Mouse (Mus musculus) embryo, embryonic 9.5 days (tissue): Measurements from ENCODE around the gene Klhdc7b.

Experiments used
- DNase-seq: peaks from one replicate; pipeline ENCODE4 v3.0.0-alpha.2; 2017; ENCODE audit errors: extremely low spot score

Klhdc7b gene

DNA sequence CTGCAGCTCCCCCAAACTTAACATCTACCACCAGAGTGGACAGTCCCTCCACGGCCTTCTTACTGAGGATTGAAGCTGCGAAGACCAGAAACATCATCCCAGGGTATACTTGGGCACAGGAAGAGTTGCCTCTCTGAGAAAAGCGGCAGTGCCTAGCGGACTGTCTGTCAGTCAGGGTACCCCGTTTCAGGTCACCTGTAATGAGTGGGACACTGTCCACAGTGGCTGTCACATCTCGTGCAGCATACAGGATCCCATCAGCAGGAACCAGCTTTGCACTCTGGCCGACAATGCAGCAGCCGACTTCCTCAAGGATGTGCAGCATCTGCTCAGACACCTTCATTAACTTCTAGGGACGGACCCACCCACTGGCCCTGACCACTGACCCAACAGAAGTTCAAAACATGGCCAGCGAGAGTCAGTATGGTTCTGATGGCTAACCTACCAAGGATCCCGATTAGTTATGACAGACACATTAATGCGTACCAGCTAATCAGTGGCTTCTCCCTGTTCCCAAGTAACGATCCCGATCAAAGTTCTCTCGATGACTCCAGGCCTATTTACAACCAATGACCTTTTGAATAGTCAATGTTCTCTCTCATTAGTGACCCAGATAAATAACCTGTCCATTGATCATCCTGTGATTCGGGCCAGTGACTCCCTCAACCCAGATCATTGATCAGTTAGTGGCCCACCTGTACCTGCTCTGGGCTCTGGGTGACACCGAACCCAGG is 9.7 kb upstream of the Klhdc7b start:
- no peak for DNase-seq

DNA sequence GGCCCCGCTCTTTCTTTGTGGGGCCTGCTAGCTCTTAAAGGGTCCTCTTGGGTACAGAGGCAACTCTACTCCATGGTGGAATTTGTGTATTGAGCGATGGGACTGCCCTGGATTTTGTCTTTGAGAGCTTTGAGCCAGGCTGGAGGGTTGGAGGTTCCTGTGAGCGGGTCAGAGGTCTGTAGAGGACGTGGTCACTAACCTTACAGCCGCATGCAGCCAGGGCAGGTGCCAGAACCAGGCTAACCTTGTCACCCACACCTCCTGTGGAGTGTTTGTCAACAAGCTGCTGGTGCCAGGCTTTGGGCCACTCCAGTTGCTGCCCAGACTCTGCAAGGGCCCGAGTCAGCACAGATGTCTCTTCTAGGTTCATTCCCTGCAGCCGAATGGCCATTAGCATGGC is 8.7 kb upstream of the Klhdc7b start:
- DNase-seq = no peak

DNA sequence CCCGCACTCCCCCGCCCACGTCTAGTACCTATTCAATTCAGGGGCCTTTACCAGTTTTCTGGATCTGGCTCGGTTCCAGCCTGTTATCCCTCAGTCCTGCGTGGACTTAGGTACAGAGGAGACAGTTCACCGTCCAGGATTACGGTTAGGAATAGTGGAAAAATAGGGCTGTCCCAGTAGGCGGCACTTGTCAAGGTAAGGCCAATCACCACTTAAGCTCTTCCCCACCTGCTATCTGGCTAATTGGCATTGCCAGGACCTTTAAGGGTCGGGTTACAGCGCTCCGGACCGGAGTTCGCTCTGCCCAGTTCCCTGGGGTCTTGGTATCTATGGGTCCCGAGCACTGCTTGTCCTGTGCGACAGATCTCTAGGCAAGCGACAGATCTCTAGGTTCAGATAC is 7.8 kb upstream of the Klhdc7b start, which contains the start of gene Tymp:
Gene Tymp, minus strand, starts transcription at position 83 of the 400 bp plus-strand sequence.
- DNase-seq = no peak

DNA sequence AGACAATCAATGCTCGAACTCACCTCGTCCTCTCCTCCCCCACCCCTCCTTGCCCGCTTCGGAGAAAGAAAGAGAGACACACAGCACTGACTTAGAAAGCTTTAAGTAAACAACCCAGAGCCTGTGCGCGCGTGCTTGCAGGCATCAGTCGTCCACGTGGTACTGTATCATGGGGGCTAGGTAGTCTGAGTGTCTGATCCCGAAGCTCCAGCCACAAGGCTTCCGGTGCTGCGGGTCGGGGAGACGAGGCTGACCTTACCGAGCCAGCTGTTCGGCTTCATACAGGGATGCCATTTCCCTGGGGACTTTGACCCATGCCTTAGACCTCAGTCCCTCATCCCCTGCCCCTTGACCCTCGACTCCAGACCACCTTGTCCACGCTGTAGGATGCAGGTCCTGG is 7.4 kb upstream of the Klhdc7b start:
- DNase-seq = peak; percentile 17

DNA sequence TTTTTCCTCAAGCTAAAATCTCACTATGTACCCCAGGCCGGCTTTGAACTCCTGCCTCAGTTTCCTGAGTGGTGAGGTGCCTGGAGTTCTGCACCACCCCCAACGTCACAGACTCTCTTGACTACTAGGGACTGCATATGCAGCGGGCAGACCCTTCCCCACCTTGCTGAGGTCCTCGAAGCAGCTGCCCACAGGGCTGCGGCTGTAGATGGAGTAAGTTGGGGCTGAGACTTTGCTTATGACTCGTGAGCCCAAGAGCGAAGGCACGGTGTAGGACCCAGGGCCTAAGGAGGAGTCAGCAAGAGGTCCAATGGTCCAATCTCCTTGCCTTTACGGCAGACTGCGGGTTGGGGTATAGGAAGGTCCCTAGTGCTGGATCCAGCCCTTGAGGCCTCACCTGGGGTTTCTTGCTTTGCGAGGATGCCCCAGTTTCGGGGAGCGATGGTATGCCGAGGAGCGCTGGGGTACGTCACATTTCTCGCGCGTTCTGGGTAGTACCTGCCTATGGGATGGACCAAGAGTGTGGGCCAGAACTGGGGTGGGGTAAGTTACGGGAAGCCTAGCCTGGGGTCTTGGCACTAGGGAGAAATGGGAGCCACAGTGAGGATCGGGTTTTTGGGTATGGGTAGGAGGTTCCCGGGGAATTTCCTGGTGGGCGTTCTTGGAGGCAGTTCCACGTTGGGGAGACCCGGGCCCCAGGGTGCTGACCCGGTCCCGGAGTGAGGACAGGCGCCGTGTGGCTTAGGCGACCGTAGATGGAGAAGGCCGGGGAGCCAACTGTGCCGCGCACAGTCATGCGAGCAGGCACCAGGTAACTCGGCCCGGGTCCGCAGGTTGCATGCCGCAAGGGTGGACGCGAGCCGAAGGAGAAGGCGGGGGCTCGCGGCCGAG is 6.5 kb upstream of the Klhdc7b start:
- peak; percentile 25 for DNase-seq

DNA sequence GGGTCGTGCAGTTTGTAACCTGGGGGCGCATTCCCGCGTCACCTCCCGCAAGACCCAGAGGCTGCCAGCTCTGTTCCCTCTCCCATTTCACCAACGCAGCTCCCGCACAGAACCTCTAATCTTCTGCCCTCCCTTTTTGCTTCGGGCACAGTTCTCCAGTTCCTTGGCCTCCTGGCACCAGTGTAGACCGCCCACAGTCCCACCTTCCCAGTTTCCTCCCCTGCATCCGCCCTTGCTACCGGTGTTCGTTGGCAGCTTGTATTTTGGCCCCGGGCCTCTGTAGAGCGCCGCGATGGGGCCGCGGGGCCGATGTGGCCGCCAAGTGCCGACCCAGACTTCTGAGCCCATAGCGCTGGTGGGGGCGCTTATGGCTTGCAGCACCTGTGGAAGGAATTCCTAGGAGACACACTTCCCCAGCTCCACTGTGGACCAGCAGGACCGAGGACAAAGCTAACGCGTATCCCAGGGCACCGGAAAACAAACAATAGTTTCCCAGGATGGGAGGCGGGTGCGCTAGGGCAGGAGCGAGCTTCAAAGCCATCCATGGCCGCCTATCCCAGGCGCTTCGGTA is 5.8 kb upstream of the Klhdc7b start, which contains the start of gene Odf3b:
Gene Odf3b, minus strand, starts transcription at position 452 of the 571 bp plus-strand sequence.
- peak; percentile 45 for DNase-seq

DNA sequence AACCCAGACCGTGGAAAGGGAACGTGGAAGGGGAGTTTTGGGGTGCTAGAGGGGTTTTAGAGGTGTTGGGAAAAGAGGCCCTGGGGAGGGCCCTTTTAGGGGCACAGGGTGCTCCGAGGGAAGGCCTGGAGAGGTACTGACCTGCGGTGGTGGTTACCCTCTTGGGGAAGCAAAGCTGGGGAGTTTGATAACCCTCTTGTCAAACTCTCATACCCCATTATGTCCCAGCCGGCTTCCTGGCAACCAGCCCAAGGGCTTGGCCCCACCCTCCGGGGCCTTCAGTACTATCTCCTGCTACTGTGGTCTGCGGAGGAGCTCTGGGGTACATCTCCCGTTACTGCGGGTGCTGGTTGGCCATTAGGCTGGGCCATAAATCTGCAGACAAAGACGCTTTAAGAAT is 5.3 kb upstream of the Klhdc7b start:
- peak; percentile 14 for DNase-seq

DNA sequence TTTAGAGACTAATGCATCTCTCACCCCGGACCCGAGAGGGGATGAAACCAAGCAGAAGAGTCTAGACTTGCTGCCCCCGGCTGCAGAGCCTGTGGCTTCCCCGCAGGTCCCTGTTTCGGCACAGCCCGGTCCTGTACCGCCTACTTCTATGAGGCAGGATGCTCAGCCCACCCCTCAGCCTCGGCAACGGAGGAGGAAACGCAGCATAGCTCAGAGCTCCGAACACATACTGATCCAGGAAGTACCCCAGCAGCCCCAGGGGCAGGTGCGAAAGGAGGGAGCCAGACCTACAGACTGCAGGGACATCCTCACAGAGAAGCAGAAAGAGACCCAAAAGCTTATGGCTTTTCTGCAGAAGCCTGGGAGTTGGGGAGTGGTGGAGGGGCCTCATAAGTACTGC is 2.4 kb downstream of the Klhdc7b start:
- no peak for DNase-seq

DNA sequence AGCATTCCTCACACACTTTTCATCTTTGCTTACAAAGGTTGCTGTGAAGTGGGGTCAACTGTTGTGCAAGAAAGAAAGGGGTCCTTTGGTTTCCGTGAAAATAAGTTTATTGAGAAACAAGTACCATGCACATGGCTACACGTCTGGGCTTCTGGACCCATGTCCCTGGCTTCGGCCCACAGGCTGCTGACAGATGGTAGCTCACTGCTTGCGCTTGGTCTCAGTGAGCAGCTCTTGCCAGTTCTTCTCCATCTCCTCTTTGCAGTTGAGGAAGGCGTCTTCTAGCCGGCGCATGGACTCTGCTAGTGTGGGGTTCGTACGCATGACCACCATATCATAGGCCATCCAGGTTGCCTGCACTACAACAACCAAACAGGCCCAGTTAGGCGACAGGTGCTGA is 5.4 kb downstream of the Klhdc7b start:
- DNase-seq = no peak

DNA sequence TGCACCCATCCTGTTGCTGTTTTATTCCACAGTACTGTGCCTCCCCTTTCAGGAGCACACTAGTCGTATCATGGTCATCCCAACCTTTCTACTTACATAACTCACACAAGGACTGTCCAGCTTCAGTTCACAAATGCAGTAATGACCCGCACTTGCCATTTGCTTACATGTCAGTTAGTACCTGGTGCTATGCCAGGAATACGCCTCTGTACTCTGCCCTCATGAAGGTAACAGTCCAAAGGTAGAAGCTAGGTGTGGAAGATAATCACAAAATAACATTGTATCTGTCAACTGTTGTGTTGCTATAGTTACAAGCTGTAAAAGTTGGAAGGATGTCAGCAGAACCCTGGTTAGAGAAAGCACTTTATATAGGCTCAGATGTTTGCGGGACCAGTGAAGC is 12.2 kb downstream of the Klhdc7b start:
- DNase-seq = no peak

DNA sequence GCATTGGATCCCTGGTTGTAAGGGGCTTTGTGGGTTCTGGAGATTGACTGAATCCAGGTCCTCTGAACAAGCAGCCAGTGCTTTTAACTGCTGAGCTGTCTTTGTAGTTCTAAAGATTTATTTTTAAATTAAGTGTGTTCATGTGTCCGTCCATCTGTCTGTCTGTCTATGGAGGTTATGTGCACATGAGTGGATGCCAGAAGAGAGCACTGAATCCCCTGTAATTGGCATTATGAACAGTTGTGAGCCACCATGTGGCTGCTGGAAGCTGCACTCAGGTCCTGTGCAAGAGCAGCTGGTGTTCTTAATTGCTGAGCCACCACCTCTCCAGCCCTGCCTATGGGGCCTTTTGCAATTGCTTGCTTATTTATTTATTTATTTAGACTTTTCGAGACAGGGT is 13.4 kb downstream of the Klhdc7b start:
- no peak for DNase-seq

DNA sequence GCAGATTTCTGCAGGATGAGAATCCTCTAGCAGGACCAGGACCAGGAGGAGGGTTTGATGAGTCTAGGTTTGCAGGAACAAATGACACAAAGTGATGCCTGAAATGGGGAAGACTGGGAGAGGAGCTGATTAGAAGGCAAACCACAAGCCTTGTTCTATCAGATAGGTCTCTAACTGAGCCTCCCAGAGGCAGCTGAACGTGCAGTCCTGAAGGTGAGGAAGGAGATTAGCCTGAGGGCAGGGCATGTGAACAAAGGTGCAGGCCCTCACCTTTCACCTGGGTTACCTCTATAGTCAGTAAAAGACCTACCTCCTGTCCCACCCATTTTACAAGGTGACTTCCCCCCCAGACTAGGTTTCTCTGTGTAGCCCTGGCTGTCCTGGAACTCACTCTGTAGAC is 15.0 kb downstream of the Klhdc7b start:
- DNase-seq = no peak

DNA sequence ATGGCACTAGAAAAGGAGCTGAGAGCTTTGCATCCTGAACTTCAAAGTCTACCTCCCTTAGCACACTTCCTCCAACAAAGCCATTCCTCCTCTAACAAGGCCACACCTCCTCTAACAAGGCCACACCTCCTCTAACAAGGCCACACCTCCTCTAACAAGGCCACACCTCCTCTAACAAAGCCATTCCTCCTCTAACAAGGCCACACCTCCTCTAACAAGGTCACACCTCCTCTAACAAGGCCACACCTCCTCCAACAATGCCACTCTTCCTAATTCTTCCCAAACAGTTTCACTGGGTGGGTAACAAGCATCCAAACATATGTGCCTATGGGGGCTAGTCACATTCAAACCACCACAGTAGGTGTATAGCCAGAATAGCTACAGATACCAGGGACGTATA is 17.8 kb downstream of the Klhdc7b start:
- DNase-seq = no peak

DNA sequence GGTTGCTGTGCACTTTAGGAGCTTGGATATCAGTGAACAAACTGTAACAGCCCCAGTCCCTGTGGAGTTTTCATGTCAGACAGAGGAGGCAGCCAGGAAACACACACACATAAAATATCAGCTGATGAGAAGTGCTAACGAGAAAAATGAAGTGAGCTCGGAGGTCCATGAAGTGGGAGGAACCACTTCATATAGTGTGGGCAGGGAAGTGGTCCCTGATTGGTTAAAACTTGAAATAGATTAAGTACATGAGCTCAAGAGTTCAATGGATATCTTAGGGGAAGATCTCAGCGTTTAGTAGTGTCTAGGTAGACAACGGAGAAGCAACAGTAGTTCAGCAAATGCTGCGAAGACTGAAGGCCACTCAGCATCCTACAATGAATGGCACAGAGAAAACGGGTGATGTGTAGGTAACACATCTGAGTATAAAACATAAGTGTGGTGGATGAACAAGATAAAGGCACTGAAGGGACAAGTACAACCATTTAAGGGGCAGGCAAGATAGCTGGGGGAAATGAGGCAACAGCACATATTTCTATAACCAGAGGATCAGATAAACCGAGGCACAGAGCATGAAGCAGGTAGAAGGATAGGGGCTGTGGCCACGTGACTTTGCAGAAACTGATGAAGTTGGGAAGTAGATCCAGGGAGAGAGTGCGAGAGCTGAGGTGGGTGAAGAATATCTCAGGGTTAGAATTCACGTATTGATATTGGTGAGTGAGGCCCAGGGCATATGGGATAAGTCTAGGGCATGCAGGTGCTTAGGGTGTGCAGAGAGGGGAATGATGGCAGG is 20.3 kb downstream of the Klhdc7b start:
- DNase-seq = no peak

DNA sequence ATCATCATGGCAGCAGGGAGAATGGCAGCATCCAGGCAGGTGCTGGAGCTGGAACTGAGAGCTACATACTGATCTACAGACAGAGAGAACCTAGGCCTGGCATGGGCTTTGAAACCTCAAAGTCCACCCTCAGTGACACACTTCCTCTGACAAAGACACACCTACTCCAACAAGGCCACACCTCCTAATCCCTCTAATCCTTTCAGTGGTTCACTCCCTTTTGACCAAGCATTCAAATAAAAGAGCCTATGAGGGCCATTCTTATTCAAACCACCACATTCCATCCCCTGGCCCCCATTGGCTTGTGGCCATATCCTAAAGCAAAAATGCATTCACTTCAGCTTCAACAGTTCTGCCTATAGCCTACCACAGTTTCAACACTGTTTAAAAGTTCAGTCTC is 22.0 kb downstream of the Klhdc7b start:
- no peak for DNase-seq

DNA sequence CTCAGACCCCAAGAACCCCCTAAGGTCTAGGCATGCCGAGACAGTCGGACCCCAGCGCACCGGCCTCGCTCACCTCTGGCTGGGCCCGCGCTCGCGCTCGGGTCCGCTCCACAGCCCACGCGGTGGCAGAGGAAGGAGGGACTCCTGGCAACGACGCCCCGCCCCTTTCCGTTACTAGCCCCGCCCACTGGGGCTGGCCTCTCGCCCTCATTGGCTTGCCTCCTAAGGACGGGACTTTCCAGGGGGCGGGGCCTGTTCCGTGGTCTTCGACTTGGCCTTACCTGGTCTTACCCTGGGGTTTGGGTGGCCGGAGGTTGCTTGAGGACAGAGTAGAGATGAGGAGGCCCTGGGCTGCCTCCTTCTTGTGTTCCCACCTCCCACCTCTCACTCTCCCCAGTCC is 25.4 kb downstream of the Klhdc7b start, which contains the start of gene Syce3:
Gene Syce3, minus strand, starts transcription at position 386 of the 400 bp plus-strand sequence.
- no peak for DNase-seq

DNA sequence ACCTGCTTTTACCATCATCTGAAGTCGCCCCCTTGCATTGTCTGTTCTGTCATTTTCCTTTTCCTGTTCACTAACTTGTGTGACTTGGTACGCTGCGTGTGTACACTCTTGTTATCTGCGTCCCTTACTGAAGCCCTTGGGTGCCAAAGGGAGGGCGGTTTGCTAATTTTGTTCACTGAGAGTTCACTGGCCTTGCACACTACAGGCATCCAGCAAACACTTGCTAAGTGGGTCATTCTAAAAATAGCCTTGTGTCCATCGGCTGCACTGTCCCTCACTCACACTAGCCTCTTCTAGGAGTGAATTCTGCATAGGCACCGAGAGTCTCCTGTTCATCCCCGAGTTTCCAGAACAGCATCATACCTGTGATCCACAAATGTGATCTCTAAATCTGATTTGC is 30.6 kb downstream of the Klhdc7b start:
- no peak for DNase-seq

DNA sequence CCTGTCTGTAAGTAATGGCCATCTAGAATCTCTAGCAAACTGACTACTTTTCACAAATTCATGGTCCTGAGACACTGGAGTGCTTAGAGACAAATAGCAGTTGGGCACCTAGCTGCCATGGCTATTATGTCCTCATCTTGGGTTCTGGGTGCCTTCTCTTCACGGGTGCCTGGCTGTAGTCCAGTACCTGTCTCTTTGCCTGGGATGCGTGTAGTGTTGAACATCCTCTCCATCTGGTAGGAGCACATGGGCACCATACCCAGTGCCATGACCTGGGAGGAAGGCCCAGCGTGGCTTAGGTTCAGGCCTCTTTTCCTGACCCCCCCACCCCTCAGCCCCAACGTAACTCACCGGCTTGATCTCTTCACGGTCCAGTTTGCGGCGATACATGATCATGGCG is 37.2 kb downstream of the Klhdc7b start:
- no peak for DNase-seq

DNA sequence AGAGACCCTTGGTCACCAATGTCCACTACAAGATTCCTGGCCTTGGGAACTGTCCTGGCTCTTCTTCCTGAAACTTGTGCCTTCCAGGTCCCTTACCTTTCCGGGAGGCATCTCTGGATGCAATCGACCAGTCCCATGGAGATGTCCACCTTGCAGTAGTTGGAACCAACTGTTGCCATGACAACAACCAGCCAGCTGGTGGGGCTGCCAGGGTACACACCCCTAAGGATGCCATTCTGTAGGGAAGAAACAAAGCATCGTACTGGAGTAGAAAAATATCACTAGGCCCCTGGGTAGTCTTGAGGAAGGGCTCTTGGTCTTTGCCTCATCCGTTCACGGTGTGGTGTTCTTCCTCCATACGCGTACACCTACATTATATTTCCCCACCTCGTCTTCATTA is 39.9 kb downstream of the Klhdc7b start:
- no peak for DNase-seq

DNA sequence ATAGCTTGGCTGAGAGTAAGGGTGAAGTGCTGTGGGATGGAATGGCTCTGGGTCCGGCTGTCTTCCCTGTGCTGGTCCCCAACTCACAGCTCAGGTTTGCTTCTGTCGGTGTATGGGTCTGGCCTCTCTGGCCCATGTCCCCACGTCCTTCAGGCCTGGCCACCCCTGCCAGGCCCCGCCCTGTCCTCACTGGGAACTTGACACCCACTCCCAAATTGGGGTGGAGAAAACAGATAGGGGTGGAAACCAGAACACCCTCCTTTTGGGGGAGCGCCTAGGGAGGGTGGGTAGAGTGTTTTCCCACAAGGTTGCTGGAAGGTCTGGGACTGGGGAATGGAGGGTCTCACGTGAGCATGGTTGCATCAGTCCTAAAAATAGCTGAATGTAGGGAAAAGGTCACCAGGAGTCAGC is 41.0 kb downstream of the Klhdc7b start, which contains the start of gene Cpt1b:
Gene Cpt1b, minus strand, starts transcription at position 153 of the 411 bp plus-strand sequence.
- peak; percentile 20 for DNase-seq

DNA sequence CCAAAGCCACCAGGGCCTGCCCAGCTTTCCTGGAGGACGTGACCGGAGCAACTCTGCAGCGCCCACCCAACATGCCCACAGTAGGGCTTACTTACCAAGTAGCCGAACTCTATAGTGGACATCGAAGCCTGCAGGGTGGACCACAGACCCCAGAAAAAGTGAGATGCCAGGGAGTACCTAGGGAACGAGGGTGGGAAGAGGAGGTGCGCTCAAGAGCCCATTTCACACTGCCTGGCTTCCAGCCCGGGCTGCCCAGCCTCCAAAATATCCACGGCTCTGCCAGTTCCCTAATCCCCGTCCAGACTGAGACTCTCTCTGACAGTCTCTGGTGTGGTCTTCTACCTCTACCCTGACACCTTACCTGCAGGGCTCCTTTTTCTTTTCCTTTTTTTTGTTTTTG is 42.0 kb downstream of the Klhdc7b start:
- DNase-seq = no peak
